Mouse (Mus musculus): ENCODE results near the gene Gfod1.

DNA sequence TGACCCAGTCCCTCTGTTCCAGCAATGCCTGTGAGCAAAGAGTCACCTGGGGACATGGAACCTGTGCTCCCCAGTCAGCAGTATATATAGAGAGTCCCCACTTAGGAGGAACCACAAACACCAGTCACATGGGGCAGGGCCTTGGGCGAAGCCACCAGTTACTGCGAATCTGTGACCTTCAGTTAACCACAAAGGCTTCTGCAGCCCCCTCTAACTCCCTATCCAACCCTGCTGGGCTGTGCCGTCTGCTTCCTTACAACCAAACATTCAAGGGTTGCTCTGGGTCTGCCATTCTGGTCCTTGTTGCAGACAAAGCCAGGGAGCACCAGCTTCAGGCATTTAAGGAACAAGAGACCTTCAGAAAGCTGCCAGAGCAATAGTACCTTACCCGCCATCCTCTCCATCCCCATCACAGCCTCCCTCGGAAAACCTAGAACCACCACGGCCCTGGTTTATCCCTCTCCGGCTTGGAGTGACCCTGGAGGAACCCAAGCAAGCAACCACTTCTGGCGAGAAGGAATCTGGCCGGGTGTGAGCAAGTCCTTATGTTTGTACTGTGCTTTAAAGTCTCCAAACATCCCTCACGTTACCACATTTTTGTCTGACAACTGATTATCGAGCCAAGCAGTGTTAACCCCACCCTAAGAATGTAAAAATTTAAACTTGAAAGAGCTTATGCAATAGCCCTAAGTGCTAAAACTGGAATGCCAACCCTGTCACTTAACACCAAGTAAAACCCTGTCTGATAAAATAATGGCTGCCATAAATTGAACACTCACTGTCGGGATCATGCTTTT lies 32.7 kb upstream of the Gfod1 start:
- TF ChIP-seq CTCF (IDR thresholded peaks at IDR 0.05; ENCODE audit: control insufficient read depth, insufficient read depth, low read length) (no peak), POLR2A (IDR thresholded peaks at IDR 0.05; ENCODE audit: borderline replicate concordance, control insufficient read depth, low read depth, low read length) (no peak)

All from bone marrow, adult 2 months (tissue).